Mouse (Mus musculus) adrenal gland (tissue): Measurements from ENCODE around the gene Gm27021.

Experiments
- intact Hi-C: fragments of 180-260 bp; cut with DNase I; formaldehyde crosslinking; loops from one replicate; pipeline ENCODE4 v1.15.1; 2025
- long read RNA-seq, 2 experiments: library from polyadenylated mRNA; unstranded; transcript quantifications; one replicate each; pipeline ENCODE4 v2.0.0; 2020; ENCODE audit warnings: borderline replicate concordance in 1 of 2; ENCODE audit not compliant: insufficient replicate concordance in 1 of 2

The Gm27021 gene
- long read RNA-seq, experiment 1, partial matches to known transcripts, result 0 of 3 reads
- long read RNA-seq, experiment 1, other reads (novel, unspliced or antisense), result 1 of 3 reads
- long read RNA-seq, experiment 2, result 0 reads

DNA sequence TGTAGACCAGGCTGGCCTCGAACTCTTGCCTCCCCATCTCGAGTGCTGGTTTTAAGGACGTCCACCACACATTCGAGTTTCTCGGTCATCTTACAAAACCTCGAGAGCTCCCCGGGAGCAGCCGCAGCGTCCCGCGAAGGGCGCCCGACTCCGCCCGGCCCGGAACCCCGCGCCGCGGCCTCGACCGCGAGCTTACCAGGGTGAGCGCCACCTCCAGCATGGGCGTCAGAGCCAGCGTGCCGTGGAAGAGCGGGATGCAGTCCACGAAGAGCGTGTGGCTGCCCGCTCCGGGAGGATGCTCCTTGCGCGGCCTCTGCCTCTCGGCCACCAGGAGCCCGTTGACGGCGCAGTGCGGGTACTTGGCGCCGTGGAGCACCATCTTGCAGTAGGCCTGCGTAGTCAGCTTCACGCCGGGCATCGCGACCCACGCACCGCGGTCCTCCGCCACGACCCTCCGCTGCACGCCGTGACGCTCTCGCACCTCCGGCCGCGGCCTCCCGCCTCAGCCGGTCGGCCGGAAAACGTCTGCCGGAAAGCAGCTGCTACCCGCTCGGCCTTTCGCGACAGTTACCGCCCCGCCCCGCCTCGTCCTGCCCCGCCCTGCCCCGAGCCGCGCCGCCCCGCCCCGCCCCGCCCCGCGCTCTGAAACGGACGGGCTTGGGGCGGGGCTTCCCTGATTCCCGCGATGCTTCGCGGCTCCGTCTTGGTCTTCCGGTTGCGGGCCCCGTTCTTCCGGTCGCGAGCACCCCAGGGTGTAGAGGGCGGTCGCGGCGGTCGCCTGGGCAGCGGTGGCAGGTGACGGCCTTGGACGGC is at the start of gene Gm27021, which contains the start of gene Cox4i1:
Gene Gm27021 (minus strand): TSS at position 519 of the 813 bp plus-strand sequence.
Gene Cox4i1 (plus strand): TSS at position 662 of the 813 bp plus-strand sequence.
- intact Hi-C loops, result no loop called here

DNA sequence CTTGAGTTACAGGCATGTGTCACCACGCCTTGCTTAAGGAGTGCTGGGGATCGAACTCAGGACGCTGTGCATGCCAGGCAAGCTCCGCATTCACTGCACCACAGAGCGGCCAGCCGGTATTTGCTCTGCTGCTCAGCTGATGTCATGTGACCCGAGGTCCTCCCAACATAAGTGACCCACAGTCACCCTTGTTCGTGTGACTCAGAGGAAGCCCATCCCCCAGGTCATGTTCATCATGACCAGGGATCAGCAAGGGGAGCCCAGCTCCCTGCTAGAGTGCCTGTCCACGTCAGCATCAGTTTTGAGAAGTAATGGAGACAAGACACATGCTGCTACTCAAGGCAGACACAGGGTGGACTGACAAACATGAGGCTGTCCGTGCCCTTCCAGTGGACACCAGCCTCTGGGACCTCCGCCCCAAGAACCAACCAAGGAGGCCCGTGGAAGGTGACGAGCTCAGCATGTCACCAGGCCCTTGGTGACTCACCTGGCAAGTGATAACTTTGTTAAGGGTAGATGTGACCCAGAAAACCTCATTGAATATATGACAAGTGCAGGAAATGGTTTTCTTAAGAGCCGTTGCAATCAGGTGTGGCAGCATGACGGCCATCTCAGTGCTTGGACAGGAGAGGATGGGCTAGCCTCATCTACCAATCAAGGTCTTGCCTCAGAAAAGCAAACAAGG is 48.3 kb upstream of the Gm27021 start:
- intact Hi-C loops, result no loop called here

- intact Hi-C loops, result no loop called here
Observed at GRCm38 (mm10) chr8:120715200-120715599, 47.3 kb upstream of the Gm27021 start.

DNA sequence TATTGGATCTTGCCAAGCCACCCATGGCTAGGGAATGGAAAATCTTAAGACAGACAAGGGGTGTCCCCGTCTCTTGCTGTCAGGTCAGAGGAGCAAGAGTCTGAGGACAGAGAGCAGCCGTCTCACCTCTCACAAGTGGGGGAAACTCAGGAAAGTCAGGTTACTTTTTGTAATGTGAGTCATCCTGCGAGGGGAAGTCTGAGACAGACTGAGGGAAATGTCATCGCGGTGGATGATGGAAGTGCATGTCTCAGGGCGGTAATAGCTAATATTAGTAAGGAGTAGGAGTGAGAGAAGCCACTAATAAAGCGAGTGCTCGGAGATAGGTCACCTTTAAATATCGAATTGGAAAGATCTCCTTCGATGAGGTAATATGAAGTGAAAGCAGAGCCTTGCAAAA is 41.3 kb upstream of the Gm27021 start:
- intact Hi-C loops, result no loop called here

DNA sequence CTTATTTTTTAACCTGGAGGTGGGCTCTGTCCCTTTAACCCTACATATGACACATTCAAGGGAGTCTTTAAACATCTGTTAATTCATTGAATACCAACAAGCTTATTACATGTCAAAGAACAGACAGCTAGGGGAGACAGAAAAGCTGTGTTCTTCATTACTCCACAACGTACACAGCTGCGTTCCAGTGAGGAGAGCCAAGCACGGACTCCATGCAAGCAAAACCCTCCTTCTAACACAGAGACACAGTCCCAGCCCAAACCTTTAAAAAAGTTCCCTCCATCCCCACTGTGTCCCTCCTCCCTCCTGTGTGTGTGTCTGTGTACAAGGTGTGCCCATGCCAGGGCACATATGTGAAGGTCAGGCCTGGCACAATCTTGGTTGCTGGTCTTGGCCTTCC is 38.3 kb upstream of the Gm27021 start:
- intact Hi-C loops, result no loop called here

DNA sequence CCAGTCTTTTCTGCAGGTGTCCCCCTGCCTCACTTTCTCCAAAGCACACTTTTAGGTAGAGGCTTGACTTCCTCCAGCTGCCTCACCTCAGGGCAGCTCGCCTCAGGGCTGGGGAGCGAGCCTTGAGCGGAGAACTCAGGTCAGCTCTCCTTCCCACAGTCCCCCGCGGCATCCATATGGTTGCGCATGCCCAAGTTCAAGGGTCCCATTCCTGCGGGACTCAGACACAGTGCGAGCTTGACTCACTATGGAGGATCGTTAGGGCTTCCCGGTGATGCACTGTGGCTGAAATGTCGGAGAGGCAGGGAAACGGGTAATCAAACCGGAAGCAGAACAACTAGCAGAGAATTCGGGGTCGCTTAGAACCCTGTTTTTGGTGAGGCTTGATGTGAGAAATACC is 37.3 kb upstream of the Gm27021 start:
- intact Hi-C loops, result no loop called here

DNA sequence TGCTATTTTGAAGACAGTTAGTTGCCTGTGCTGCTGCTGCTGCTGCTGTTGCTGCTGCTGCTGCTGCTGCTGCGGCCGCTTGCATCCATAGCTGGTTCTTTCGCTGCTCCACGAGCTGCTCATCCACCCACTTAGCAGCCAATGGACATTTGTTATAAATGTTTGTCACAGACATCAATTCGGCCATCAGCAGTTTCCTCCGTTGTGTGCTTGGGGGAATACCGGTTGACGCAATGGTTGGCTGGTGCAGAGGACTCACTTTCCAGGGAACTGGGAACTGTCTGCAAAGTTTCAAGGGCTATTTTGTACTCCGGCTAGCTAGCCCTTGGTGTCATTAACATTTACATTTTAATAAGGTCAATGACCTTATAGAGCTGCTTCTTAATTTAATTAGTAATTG is 36.3 kb upstream of the Gm27021 start:
- intact Hi-C loops, result no loop called here

GRCm38 (mm10) chr8:120701758-120702465 is 34.0 kb upstream of the Gm27021 start:
- intact Hi-C loops, result no loop called here

- intact Hi-C loops, result no loop called here
Observed at GRCm38 (mm10) chr8:120700053-120700452, 32.2 kb upstream of the Gm27021 start.

- intact Hi-C loops, result no loop called here
Observed at GRCm38 (mm10) chr8:120699565-120699964, 31.7 kb upstream of the Gm27021 start.

DNA sequence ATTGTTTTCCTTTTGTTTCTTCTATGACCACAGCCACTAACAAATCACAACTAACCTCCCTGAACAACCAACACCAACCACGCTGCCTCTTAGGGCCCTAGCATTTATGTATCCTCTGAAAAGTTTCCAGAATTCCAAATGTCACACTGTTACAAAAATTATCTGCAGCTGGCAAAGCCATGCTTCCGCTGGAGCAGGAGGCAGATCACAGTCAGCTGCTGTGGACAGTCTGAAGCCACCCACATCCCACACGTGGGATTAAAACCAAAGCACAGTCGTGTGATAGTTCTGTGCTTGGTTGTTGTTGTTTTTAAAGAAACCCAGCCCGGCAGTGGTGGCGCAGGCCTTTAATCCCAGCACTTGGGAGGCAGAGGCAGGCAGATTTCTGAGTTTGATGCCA is 31.2 kb upstream of the Gm27021 start:
- intact Hi-C loops, result no loop called here

DNA sequence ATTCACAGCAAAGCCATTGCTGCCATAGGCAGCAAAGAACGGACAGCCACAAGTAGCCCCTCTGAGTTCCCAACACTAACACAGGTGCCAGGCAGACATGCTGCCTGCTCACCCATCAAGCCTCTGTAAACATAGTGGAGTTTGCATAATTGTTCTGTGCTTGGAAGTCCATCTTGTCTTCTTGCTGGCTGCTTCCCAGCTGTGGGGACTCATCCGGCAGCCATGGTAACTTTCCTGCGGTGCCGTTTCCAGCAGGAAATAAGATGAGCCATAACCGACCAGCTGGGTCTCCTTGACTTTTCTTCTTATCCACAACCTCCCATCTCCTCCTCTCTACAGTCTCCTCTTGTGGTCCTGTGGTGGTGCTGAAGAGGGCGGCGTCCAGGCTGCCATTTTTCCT is 30.5 kb upstream of the Gm27021 start:
- intact Hi-C loops, result no loop called here

GRCm38 (mm10) chr8:120697979-120698272 is 30.0 kb upstream of the Gm27021 start:
- intact Hi-C loops, result no loop called here

- intact Hi-C loops, result no loop called here
Observed at GRCm38 (mm10) chr8:120697154-120697978, 29.5 kb upstream of the Gm27021 start.

- intact Hi-C loops, result no loop called here
Observed at GRCm38 (mm10) chr8:120696401-120697153, 28.7 kb upstream of the Gm27021 start.

DNA sequence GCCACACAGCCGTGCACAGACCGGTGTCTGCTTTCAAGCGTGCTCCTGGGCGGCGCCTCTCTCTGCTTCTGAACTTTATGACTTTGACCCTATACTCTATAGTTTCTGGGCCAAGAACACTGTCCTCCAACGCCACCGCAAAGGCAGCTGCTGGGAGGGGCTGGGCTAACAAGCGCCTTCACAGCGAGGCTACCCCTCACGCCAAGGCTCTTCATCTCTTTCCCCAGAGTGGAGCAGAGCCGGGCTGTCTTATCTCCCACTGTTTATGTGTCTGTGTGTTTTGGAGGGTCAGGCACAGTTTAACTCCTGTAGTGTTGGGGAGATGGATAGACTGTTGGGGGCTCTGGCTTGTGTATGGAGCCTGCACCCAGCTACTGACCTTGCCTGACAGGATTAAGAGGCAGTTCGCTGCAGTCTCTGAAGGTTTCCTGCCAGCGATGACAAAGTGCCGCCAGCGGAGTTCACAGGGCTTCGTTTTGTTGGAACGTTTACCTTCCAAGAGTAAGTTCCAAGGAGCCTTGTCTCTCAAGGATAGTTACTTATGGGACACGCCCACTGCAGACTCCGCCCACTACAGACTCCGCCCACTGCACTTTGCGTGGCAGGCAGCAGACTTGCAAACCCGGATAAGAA is 26.1 kb upstream of the Gm27021 start:
- intact Hi-C loops, result no loop called here

GRCm38 (mm10) chr8:120692934-120693333 is 25.1 kb upstream of the Gm27021 start:
- intact Hi-C loops, result no loop called here

- intact Hi-C loops, result no loop called here
Observed at GRCm38 (mm10) chr8:120688511-120688910, 20.6 kb upstream of the Gm27021 start.

DNA sequence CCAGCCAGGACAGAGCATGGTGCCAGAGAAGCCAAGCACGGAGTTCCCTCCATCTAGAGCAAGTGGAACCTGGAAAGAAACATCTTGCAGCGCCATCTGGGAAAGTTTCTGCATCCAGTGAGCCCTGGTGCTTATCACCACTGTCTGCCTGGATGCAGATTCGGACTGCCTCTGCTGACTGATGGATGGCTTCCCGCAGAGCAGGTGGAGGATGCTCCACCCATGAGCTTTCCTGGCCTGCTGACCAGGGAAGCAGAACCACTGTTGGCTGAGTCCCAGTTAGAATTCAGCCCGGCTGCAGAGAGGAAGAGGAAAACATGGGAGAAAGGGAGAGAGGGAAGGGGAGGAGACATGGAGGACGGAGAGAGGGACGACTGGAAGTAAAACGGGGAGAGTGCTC is 19.9 kb upstream of the Gm27021 start:
- intact Hi-C loops, result no loop called here

GRCm38 (mm10) chr8:120686576-120686975 is 18.7 kb upstream of the Gm27021 start:
- intact Hi-C loops, result no loop called here
